Mouse (Mus musculus): Measurements from ENCODE around the gene Scd1.
A peak's percentile ranks its signal among the peaks of the same experiment; 100 is the strongest.

The Scd1 gene

DNA sequence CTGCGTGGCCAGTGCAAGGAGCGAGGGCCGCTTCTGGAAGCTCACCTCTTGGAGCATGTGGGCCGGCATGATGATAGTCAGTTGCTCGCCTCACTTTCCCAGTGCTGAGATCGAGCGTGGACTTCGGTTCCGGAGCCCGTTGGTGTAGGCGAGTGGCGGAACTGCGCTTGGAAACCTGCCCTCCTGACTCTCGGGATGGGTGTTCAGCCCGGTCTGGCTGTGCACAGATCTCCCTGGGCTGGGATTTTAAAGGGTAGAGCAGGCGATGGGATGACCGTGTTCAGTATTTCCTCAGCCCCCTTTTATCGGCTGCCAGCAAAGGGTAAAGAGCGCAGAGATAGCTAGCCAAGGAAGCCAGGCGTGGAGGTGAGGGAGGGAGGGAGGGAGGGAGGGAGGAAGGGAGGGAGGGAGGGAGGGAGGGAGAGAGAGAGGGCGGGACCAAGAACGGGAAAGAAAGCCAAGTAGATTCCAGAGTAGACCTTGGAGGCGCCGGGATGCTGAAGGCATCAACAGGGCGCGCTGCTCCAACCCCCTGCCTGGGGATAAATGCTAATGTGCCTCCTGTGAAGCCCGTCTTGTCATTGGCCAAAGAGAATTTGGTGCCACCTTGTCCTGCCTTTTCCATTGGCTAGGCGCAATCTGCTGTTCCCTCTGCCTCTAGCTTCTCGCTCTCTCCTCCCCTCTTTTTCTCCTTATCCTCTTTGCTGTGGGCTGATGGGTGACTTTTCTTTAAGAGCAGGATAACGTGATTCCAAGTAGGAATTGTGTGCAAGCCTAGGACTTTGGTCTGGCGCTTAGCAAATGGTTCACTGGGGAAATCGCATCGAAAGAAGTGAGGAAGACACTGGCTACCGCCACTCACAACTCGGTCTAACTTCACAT, at the start of gene Scd1:
Gene Scd1, minus strand, starts transcription at position 539 of the 882 bp plus-strand sequence.
- DNase-seq (ENCODE audit: low spot score in 2 of 2), result peak; percentile 77 to 82

GRCm38 (mm10) chr19:44455356-44455755, 47.7 kb upstream of the Scd1 start:
- no peak for DNase-seq (ENCODE audit: low spot score in 2 of 2)

DNA sequence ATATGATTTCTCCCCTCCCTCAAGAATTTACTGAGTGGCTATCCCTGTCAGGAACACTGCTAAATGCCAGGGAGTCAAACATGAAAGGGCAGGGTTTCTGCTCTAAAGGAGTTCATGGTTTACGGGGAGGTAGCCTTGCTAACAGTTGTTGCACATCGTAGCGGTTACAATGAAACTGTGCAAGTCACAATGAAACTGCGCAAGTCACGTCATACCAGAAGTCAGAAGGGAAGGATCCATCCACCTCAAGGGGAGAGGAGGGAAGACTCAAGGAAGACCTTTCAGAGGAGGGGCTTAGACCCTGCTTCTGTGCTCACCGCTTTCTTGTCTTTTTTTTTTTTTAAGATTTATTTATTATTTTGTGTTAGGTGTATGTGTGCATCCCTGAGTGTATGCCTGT, 47.2 kb upstream of the Scd1 start:
- no peak for DNase-seq (ENCODE audit: low spot score in 2 of 2)

- no peak for DNase-seq (ENCODE audit: low spot score in 2 of 2)
Measured at GRCm38 (mm10) chr19:44447927-44448326, 40.2 kb upstream of the Scd1 start.

DNA sequence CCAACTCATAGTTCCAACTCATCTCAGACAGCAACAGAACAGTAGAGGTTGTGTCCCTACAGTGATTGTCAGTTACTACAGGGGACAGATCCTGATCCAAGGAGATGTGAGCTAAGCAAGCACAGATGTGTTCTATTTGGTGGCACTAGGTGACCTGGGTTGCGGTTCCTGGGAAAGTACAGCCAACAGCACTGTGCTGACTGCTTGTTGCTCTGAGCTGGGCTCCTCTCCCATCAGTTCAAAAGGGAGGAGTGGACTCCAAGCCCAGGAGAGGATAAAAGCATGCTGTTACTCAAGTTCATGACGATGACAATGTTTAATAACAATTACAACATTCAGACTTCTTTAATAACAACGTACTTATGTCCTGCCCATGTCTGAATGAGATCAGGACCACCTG, 38.1 kb upstream of the Scd1 start:
- DNase-seq (ENCODE audit: low spot score in 2 of 2), result no peak

DNA sequence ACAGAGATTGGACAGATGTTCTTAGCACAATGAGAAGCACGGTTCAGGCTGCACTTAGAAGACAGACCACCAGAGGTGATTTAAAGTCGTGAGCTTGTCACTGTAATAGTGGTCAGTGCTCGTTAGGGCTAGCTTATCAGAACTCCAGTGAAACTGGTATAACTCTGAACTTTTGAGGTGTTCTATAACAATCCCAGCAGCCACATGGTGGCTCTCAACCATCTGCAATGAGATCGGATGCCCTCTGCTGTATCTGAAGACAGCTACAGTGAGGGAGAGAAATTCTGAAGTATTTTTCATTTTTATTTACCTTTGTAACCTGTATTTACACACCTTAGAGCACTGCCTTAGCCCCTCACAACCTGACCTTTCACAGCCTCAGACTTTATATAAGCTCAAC, 31.6 kb upstream of the Scd1 start:
- DNase-seq (ENCODE audit: low spot score in 2 of 2), result no peak

GRCm38 (mm10) chr19:44437975-44438374, 30.3 kb upstream of the Scd1 start:
- DNase-seq (ENCODE audit: low spot score in 2 of 2), result no peak

DNA sequence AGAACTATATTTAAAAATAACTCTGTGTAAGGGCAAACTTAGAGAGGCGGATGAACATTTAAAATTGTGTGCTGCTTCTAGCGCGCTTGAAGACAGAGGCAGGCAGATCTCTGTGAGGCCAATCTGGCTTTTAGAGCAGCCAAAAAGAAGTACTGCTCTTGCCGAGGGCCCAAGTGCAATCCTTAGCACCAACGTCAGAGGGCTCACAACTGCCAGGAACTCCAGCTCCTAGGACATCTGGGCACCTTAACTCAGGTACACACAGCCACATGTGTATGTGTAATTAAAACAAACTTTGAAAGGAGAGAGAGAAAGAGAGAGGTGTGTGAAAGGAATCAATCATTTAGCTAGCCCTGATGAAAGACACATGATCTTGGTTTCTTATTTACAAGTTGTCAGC, 24.4 kb upstream of the Scd1 start:
- no peak for DNase-seq (ENCODE audit: low spot score in 2 of 2)

DNA sequence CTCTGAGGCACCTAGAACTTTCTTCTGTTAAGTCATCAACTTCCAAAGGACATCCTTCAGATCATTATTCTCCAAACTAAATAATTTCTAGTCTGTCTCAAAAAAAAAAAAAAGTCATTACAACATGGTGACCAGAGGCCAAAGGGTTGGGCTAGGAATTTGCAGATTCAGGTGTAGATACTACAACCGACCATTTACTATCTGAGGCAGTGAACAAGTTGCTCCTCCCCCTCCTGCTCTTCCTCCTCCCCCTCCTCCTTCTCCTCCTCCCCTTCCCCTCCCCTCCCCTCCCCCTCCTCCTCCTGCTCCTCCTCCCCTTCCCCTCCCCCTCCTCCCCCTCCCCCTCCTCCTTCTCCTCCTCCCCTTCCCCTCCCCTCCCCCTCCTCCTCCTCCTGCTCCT, 20.0 kb upstream of the Scd1 start:
- no peak for DNase-seq (ENCODE audit: low spot score in 2 of 2)

DNA sequence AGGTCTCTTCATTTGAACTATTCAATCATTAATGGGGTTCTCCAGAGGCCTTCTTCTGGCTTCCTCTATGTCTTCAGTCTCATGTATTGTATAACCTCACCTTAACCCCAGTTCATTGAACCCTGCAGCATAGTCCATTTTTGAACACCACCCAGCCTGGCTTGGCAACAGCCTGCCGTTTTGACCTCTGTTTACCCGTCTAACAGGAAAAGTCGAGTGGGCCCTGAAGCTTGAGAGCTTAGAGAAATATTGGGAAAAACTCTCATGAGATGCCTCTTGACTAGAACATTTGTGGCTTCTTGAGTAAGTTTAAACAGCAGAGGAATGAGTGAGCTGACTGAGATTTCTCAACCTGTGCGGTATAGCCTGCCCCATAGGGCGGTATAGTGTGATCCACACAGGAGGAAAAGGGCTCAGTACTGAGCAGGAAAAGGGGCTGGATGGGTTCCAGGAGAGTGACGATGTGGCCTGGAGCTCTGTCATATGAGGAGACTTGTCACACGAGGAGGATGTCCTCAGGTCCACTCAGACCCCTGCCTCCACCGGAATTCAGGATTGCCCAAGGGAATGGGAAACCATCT, 14.5 kb upstream of the Scd1 start:
- no peak for DNase-seq (ENCODE audit: low spot score in 2 of 2)

DNA sequence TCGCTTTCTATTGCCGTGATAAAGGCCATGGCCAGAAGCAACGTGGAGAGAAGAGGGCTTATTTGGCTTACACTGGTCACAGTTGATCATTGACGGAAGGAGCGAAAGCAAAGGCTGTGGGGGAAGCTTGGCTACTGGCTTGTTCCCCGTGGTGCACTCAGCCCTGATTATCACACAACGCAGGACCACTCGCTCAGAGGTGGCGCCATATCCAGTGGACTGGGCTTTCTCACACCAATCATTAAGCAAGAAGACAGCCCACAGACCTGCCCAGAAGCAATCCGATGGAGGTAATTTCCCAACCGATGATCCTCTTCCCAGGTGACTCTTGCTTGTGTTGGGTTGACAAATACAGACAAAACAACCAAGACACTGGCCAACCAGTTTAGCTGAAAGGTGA, 11.9 kb upstream of the Scd1 start:
- DNase-seq (ENCODE audit: low spot score in 2 of 2), result no peak

DNA sequence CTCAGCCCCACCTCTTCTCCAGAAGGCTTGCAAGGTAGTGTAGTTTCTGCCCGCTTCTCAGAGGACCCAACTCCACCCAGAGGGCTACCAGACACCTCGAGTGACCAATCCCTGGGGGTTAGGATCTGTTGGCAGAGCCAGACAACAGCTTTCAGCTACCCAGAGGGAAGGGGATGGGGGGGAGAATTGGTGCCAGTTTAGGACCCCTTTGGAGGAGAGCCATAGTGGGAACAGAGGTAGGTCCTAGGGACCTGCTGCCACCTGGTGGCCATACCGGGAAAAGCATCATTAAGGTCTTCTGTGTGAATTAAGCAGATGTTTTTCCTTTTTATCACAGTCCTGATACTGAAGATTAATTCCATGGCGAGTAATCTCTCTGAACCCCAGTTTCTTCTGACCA, 11.3 kb upstream of the Scd1 start:
- peak; percentile 76 to 77 for DNase-seq (ENCODE audit: low spot score in 2 of 2)

DNA sequence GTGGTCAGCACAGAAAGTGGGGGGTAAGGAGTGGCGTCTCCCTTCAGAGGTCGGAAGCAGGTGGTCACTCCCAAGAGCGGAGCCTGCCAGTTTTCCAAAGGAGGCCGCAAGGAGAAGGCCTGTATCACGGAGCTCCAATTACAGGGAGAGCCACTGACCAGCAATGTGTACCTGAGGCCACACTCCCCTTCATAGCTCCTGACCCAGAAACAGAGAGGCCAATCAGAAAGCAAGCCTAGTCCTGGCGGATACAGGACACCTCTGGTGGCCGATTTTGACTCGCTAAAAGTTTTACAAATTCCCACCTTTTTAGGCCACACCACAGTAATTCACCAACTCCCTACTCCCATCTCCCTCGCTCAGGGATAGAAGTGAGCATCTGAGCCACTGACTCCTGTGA, 10.9 kb upstream of the Scd1 start:
- no peak for DNase-seq (ENCODE audit: low spot score in 2 of 2)

DNA sequence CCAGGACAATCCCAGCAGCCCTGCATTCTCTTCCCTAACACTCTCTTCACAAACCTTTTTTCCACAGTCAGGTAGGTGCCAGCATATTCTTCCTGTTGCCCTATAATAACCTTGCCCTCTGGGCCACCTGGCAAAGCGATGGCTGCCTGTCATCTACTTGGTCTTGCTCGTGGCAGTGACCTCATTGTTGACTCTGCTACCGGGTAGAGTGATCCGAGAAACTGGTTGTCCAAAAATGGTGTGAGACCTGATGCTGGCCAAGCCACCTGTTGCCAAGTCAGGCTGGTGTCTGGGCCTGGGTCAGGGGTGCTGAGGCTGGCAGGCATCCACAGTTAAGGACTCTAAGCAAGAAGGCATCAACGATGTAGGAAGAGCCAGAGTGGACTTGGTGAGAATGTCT, 10.4 kb upstream of the Scd1 start:
- no peak for DNase-seq (ENCODE audit: low spot score in 2 of 2)

DNA sequence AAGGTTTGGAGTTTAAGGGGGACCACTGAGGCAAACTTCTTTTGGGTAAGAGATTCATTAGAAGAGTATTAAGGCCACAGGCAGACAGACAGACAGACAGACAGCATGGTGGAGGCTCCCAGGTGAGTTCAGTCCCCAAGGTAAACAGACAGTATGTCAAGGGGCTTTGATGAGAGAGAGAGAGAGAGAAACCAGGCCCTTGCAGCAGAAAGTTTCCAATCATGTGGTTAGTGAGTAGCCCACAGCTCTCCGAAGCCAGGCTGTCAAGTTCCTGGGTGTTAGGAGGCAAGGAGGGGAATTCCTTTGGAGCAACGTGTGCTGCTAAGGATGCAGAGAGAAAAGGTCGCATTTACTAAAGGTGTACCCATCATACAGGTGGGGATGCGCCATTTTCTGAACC, 9.8 kb upstream of the Scd1 start:
- no peak for DNase-seq (ENCODE audit: low spot score in 2 of 2)

DNA sequence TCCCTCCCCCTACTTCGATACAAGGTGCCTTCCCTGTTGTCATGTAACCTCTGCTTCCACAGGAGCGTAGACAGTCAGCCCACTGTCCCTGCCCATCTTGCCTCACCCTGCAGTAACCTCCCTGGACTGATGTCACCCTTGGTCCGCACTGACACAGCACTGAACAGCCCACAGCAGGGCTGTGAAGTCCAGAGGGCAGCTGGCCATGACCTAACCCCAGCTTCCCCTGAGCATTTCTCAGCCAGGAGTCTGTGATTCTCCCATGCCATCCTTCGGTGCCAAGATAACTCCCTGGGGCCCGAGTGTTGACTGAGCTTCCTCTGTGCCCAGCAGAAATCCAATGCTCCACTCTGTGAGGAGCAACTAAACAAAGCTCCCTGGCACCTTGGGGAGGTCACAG, 8.6 kb upstream of the Scd1 start:
- DNase-seq (ENCODE audit: low spot score in 2 of 2), result no peak

DNA sequence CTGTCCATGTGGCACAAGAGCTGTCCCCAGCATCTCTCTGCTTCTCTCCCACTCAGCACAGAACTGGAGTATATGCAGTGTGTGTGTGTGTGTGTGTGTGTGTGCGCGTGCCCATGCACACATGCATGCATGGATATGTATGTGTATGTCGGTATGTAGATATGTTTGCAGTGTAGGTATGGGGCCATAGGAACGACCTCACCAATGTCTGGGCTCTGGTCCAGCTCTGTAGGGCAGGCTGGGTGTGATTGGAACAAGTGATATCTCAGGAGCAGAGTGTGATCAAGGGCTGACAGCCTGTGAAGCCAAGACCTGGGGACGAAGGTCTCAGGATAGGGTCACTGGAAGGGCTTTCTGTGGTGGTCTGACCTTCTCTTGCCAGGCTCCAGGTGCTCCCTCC, 7.8 kb upstream of the Scd1 start:
- no peak for DNase-seq (ENCODE audit: low spot score in 2 of 2)

DNA sequence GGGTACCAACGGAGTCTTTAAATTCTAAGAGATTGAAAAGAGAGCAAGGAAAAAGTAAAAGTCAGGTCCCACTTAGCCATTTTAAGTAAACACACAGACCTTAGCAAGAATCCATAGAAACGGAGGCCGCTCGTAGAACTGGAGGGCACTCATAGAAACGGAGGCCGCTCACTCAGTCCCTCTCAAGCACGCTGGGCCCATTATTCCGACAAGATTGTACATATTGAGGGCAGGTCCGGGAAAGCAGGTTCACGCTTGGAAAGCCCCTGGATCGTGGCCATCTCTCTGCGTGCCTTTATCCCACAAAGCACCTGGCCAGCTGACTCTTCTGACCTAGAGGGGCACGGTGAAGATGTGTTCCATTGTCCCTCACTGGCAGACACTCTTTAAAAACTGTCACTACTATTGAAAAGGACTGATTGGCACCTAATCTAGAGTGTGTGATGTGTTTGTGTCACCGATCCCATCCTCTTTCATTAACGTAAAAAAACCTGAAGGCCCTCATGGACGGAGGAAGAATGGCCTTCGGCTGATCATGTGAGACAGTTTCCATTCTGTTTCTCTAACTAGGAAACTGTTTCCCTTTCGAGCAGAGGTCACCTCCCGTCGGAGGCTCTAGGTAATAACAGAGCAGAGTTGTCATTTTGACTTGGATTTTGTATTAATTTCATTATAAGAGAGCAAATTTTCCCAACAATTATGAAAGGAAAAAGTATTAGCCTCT, 2.8 kb upstream of the Scd1 start:
- DNase-seq (ENCODE audit: low spot score in 2 of 2), result no peak

DNA sequence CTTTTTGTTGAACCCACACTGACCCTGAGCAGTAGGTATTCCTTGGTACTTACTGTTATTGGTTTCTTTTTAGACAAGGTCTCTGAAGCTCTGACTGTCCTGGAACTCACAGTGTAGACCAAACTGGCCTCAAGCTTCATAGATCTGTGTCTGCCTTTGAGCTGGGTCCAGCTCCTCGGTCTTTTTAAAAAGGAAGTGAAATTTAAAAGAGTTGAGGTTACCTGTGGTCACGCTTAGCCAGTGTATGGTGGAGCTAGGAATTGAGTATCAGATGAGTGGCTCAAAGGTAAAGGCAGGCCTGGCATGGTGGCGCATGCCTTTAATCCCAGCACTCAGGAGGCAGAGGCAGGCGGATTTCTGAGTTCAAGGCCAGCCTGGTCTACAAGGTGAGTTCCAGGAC, 916 bp upstream of the Scd1 start:
- DNase-seq (ENCODE audit: low spot score in 2 of 2), result no peak

DNA sequence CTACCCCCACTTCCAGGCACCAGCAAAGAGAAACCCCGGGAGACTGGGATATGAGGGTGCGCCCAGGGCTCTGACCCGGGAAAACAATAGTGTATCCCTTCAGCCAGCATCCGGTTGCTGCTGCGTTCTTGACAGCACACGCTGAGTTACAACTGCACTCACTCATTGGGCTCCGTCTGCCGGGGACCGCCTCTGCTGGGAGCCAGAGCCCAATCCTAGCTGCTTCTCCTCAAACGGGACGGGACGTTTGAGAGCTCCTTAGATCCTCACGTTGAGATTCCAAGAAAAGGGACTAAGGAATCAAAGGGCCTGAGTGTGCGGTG, 505 bp upstream of the Scd1 start:
- peak; percentile 55 to 56 for DNase-seq (ENCODE audit: low spot score in 2 of 2)

GRCm38 (mm10) chr19:44403546-44403945, 4.1 kb downstream of the Scd1 start:
- DNase-seq (ENCODE audit: low spot score in 2 of 2), result no peak

DNA sequence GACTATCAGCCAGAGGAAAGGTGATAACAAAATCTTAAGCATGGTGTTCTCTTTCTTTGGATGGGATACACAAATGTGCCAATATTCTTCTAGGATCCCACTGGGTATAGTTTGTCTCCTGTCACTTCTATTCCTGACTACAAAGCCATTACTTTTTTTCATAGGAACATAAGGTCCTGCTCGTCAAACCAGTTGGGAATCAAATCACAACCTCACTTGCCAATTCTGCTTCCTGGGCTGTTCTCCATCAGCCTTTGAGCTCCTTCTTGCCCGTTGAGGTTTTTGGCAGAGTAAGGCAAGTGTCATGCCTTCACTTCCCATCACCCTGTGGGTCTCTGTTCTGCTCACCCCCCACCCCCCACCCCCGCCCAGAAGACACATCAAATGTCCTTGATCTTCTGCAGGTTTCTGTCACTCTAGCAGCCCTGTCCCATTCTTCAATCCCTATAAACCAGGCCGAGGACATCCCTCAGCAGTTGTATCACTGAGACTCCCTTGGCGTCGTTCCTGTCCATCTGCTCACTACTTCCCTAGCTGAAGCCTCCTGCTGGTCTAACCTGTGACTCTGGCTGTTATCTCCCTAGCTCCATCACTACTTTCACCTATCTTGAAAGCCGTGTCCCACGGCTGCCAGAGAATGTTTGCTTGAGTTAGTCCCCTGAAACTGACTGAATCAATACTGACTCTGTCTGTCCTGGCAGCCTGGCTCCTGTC, 7.0 kb downstream of the Scd1 start:
- no peak for DNase-seq (ENCODE audit: low spot score in 2 of 2)

All from frontal cortex, postnatal 36 days (tissue).